Mouse (Mus musculus) liver, adult 2 months (tissue): ENCODE measurements around the gene Fgfr2.

Source experiments
- CTCF ChIP-seq: fragments of 200-500 bp; IDR thresholded peaks from 2 replicates; pipeline ENCODE4 v1.5.1; 2011; ENCODE audit warnings: low read depth, low read length, control low read depth
- POLR2A ChIP-seq: fragments of 200-500 bp; IDR thresholded peaks from 2 replicates; pipeline ENCODE4 v1.6.1; 2011; ENCODE audit warnings: low read length, control low read depth; ENCODE audit not compliant: insufficient read depth; ENCODE audit errors: extremely low read depth

GRCm38 (mm10) chr7:130546421-130546790, 2576.7 kb downstream of the Fgfr2 start:
- no peak for TF ChIP-seq CTCF
- TF ChIP-seq POLR2A: no peak
